Mouse (Mus musculus) ovary, postnatal 14 days (tissue): ENCODE measurements at regions not wholly inside any gene's neighbourhood (a gene's known extent, or its start where the extent isn't known, plus 50 kb on each side); places are given as distances from the start of the nearest gene placed in this dataset.

Experiments used
- DNase-seq: peaks from one replicate; pipeline ENCODE4 v3.0.0; 2022; ENCODE audit warnings: low spot score

DNA sequence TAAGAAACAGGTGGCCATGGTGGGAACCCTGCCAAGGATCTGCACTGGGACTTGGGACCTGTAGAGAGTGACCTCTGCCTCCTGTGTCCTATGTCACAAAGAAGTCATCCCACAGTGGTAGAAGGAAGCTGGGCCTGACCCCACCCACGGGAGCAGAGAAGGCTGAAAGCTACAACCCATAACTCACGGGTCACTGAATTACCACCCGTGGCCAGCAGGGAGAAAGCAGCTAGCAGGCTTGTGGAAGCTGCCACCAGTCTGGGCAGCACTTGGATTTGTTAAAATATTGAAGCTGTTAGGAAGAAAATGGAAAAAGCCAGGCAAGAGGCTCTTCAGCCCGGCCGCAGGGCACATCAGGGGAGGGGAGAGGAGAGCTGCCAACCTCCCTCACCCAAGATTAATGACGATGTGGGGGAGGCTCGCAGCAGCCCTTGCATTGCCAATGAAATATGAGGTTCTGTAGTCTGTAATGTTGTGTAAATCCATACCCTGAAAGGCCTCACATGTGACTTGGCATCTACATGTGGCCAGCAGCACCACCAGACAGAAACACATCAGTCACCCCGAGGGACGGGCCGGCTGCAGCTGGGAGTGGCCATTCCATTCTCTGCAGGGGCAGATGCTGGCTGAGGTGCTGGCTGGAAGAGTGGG lies 94.5 kb downstream of the Olfm1 start:
- no peak for DNase-seq

DNA sequence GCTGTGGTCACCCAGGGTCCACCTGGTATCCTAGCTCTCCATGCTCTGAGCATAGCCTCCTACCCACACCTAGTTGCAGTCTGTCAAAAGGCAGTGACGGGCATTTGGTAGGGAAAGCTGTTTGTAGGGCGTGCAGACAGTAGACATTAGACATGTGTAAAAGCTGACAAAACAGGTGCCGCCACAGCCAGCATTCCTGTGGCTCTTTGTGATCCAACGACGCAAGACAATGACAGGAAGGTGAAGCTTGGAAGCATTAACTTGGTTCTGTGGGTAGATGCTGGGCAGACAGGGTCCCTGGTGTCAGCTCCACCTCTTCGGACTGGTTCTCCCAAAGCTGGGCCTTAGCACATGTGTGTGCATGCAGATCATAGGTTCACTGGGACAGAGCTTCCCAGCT lies 96.5 kb downstream of the Olfm1 start:
- DNase-seq = no peak

DNA sequence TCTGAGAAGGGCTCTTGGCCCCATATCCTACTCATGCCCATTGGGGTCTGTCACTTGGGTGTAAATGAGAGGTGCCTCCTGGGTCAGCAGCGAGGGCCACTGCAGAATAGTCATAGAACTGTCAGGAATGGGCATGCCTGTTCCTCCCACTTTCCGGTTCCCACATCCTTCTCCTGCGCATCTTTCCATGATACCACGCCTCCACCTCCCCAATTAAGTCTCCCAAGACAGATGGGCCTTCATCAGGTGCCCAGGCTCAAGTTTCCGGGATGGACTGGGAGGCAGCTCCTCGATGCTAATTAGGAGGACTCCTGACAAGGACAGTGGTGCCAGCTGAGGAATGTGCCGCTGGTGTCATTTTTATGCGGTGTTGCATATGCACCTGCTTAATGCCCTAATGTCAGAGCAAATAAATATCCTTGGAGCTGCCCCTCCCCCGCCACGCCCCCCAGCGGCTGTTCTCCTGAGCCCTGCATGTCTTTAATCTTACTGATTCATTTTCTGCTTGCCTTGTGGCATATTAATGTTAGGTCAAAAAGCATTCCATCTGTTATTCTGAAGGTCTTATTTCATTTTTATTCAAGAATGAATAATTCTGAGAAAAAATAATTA lies 97.2 kb downstream of the Olfm1 start:
- no peak for DNase-seq

DNA sequence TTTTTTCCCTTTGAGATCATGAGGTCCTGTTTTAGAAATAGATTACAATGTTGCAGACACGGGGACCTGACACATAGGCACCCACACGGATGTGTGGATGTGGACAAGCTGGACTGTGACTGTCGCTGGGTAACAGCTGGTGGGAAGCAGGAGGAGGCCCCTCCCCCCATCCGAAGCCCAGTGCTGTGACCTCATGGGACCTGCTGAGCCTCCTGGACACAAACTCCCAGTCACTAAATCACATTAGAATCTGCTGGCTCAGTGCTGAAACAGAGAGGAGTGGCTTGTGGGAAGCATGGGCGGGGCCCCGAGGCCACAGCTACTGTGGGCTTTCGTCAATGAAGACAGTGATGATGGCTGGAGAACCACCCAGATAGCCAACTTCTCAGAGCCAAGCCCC lies 101.7 kb downstream of the Olfm1 start:
- DNase-seq = no peak

DNA sequence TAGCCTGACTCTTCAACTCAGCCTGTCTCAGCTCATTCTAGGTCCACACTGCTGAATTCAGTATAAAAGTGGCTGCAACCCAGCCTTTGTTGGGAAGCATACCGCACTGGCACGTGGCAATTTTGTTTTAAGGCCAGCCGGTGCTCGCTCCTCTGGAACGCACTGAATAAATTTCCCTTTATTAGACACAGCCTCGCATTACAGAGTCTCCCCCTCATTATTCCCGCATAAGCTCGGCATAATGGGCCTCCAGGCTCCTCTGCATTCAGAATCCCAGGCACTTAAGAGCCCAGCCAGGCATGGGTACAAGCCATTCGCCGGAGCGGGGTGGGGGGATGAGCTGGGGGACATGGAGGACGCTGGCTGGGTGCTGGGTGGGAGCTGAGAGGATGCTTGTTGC lies 103.4 kb downstream of the Olfm1 start:
- no peak for DNase-seq

DNA sequence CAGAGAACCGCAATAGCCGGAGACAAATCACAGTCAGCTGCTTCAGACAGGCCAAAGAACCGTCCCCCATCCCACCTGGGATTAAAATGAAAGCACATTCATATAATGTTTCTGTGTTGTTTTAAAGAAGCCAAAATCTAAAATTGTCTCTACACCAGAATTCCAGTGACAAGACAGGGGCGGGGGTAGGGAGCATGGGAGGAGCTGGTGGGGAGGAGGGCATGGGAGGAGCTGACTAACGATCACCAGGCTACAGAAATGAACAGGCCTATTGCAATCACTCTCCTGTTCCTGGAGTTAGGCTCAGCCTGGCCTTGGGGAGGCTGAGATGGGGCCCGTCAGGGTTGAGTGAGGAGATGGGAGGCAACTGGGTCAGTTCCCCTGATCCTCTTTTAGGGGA lies 105.9 kb downstream of the Olfm1 start:
- DNase-seq = no peak

DNA sequence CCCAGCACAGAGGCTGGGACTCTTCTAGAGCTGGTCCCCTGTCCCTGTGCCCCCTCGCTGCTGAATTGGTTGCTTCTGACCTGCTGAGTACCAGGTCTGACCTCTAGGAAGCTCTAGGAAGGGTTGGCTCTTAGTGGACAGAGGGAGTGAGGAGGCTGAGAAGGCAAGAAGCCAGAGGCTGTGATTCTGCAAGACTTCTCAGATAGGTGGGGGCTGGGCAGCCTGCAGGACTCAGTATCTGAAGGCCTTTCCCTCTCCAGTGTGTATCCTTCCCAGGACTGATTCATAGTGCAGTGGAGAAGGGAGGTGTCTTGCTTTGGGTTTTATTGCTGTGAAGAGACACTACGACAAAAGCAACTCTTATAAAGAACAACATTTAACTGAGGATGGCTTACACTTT lies 106.6 kb downstream of the Olfm1 start:
- DNase-seq = no peak

DNA sequence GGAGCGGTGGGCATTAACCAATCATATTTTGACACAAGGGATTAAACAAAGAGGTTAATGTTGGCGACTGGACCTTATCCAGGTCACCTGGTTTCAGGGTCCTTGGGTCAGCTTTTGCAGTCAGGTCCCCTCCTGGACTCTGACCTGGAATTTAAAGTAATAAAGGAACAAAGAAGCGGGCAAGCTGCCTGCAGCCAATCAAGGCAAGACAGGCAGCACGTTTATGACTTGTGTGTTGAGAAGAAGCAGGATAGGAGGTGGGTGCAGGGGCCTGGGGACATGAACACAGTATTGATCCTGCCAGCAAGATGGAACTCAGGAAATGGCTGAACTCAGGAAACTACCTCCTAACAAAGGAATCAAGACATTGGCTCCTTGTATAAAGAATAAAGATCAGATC lies 108.5 kb downstream of the Olfm1 start:
- DNase-seq = no peak

DNA sequence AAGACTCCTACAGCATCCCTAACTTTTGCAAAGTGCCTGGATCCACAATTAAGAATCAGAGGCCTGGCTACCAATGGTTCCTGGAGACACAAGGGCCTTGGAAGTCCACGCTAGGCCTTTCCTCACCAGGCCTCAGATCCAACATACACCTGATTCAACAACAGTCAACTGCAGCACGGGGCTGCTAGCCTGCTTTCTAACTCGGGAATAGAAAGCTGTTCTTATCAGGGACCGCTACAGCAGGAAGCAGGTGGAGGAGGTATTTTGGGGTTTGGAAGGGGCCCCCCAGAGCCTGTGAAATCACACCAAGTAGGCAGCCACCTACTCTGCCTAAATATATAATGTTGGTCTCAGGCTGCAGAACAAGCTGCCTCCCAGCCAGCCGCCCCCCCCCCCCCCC lies 111.1 kb downstream of the Olfm1 start:
- DNase-seq = no peak

DNA sequence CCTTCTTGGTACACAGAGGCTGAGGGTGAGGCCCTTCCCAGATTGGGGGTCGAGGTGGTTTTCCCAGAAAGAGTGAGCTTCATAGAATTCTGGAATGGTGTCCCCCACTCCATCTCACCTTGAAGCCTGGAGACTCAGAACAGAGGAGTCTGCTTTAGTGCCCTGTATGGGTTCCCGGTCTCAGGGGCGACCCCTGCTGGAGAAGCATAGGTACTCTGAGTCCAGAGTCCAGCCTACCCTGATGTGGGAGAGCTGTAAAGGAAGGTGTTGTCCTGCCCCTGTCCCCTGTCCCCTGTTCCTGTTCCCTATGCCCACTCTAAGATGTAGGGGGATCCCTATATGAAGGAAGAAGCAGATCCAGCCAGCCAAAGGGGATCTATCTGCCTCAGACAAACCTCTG lies 111.9 kb downstream of the Olfm1 start:
- peak; percentile 45 for DNase-seq

DNA sequence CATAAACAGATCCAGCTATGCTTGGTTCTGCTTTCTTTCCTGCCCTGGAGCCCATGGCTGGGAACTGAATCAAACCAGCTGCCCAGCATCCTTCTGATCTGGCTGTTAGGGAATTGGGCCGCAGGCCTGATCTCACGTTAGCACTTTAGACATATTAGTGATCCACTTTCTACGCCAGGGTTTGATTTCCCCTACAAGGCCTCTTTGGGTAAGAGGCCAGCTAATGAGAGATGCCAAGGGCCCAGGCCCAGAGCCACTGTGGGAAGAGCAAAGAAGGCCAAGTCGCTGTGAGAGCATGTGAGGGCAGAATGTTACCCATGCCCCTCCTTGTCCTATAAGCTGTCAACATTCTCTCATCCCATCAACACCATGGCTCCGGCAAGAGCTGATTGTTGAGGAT lies 116.3 kb downstream of the Olfm1 start:
- DNase-seq = no peak

DNA sequence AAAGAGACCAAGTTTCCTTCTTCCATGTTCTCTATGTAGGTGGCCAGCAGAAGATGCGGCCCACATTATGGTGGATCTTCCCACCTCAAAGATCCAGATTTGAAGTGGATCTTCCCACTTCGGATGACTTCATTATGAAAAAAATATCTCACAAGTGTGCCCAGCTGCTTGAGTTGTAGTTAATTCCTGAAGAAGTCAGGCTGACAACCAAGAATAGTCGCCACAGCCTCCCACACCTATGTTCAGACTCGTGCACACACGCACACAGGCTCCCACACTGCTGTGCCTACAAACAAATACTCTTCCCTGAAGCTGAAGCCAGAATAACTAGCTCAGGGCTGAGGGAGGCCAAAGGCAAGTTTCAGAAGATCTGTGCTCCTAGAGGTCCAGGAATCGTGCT lies 119.4 kb downstream of the Olfm1 start:
- no peak for DNase-seq

DNA sequence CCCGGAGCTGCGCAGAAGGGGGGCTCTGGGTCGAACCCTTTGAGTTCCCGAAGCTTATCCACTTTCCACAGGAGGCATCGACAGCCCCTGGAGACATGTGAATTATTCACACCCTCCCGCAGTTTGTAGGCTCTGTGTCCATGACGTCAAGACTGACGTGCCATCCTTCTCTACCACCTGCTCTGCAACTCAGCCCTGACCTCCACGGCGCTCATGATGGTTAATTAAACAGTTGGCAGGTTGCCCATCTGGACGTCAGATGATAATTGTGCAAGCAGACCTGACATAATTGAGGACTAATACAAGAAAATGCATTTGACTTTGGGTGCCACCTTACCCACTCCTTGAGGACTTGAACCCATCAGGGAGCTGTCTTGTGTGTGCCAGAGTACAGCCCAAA lies 121.1 kb upstream of the Ppp1r26 start:
- no peak for DNase-seq

DNA sequence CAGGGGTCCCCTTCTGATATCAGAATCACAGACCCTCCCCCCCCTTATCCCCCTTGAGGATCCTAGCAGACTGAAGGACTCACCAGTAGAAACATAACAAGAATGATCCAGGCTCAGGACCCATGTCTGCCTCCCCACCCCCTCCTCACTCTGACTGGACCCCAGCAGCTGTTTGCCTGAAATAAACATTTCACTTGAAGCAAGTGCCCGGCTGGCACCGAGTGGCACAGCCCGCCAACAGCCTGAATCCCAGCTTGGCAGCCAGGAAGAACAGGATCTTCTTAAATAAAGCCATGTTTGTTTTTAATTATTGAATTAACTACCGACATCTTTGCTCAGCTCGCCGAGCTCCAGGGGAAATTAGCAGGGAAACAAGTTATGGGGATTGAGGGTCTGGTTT lies 120.5 kb upstream of the Ppp1r26 start:
- no peak for DNase-seq

DNA sequence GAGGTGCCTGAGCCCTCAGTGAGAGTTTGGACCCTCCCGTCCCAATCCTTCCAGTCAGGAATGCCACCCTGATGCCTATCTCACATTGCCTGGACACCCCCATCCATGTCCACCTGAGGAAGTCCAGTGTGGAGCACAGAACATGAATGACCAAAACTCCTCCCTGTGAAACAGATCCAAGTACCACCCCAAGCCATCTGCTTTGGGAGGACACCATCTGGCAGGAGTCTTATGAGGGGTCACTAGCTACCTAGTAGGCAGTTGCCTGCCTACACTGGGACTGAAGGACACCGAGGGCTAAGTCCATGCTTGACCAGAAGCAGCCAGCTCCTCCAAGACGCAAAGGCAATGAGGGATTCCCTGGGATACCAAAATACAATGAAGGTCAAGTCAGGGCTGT lies 119.9 kb upstream of the Ppp1r26 start:
- DNase-seq = no peak

DNA sequence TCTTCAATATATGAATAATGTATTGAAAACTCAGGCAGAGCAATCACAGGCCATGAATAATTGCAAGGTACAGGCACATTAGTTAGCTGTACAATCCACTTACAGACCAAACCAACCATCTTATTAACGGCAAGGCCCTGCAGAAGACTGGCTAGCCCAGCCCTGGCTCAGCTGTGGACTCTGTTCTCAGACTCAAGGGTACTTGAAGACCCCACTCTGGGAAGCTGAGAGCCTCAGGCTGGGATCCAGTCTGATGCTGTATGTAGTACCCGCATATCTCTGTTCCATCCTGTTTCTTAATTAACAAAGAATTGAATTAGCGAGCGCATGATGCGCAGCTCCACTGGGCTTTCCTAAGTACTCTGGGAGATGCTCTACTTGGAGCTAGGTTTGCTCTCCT lies 117.5 kb upstream of the Ppp1r26 start:
- no peak for DNase-seq

DNA sequence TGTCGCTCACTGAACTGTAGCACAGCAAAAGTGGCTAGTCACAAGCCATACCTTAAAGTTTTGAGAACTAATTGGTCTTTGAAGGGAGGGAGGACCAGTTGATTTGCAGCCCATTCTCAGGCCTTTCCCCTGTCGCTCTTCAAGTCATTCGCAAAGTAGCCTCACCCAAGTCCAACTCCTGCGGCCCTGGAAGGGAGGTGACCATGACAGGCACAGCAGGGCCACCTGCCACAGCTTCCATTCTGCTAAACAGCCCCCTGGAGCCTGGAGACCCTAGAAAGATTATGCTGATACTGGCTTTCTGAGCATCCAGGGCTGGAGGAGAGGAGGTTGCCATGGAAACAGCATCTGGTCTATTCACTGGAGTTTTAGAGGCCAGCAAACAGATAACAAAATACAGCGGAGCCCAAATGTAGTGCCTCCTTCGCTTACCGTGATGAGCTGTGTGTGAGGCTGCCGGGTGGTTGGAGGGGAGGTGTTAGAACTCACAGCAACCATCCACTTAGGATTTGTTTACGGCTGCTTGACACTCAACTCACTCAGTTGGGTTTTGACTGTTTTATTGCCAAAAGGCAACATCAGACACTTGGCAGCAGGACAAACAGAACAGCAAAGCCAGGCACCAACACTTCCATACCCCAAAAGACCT lies 111.3 kb upstream of the Ppp1r26 start:
- DNase-seq = no peak

DNA sequence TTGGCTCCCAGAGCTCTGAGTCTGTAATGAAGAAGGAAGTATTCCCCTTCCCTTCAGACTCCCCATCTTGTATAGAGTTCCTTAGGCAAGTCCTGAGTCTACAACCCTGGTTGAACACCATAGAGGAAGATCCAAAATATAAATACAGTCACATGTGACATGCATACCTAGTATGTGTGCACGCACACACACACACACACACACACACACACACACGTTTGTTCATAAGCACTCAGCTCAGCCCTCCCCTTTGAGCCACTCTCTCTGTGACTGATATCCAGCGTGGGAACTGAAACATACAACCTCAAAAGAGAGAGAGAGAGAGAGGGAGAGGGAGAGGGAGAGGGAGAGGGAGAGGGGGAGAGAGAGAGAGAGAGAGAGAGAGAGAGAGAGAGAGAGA lies 110.8 kb upstream of the Ppp1r26 start:
- no peak for DNase-seq

DNA sequence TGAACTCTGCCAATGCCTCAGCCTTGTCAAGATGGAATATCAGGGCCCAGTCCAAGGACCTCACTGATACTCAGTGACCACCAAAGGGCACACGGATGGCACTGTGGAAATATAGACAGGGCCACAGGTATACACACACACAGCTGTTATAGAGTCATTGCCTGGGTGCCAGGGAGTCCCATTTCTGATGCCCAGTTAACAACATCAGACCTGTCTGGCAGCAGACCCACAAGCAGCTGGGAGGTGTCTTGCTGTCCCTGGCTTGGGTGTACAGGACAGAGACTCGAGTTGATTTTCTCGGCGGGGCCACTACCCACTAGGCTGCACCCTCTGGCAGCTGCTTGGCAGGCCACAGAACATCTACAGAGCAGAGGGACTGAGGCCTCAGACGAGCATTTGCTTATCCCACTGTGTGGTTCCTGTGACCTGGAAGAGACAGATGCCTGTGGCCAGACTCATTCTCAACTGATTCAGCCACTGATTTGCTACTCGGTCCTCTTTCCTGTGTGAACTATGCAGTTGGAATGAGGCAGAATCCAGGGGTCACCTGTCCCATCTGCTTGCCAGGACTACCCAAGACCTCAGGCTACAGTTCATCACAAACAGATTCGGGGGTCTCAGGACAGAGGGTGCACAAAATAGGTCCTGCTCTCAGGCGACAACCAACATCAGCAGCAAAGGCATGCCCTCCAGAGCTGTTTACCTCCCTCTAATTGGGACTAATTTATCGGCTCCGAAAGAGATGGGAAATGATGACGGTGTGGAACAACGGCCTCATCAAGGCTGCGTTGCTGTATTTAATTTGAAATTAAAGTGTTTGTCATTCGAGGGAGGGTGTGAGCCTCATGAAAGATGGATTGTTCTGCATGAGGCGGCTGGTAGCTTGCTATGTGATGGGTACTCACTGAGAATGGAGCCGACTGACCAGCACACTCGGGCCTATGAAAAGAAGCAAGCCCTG lies 110.0 kb upstream of the Ppp1r26 start:
- DNase-seq = no peak

DNA sequence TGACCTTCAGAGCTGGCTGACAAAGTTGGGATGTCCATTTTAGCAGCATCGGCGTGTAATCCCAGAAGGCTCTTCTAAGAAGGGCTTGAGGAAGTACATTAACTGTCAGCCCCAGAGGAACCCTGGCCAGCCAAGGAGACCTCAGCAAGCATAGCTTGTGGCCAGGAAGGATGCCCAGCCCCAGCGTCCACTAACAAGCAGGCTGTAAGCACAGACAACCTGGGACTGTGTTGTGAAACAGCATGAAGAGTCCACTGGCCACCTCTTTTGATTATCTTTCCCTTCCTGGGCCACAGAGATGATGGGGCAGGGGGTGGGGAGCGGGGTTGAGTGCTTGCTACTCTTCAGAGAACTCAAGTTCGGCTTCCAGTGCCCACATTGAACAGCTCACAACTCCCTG lies 109.0 kb upstream of the Ppp1r26 start:
- DNase-seq = no peak

DNA sequence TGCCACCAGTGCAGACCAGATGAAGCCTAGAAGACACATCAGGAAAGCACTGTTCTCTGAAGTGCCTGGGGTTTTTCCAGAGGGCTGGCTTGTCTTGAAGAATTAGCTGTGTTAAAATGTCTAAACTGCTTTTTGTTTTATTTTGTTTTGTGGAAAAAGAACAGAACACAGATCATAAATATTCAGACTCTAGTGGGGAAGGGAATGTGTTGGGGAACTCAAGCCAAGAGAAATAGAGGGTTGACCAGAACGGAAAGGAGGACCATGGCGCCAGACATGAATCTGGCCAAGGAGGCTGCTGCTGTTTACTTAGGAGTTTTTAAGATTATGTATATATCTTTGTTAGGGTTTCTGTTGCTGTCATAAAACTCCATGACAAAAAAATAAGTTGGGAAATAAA lies 105.3 kb upstream of the Ppp1r26 start:
- DNase-seq = peak; percentile 6

DNA sequence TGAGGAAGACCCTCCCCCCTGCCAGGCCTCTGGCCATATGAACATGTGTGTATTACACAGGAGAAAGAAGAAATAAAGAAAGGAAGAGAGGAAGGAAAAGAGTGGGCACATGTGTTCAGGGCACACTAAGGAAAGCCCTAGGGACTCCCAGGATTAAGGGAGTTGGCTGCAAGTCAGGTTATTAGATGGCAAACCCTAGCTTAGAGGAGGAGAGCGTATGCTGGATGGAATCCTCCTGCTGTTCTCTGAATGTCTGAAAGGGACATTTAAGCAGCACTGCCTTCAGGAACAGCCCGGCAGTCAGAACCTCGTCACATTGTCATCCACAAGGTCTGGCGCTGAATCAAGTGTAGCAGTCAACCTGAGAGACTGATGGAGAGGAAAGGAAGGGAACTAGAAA lies 98.1 kb upstream of the Ppp1r26 start:
- no peak for DNase-seq

DNA sequence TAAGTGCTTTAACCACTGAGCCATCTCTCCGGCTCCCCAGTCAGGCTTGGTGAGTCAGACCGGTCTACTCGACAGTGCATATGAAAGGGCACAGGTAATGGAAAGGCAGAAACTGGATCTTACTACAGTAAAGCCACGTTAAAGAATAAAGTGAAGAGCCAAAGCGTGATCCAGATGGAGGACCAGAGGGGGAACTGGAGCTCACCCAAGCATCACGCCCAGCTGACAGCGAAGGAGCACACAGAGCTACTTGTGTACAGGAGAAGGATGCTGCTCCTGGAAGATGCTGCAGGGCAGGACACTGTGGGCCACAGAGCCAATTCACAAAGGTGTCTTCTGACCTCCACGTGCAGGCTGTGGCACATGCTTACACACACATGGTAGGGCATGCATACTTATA lies 96.7 kb upstream of the Ppp1r26 start:
- no peak for DNase-seq
